Mouse (Mus musculus) Muller cell, postnatal 12 days (primary cell): Measurements from ENCODE around the gene Map2k2.
A peak's percentile ranks its signal among the peaks of the same experiment; 100 is the strongest.

Experiments used
- DNase-seq: peaks from one replicate; pipeline ENCODE4 v3.0.0-alpha.2; 2015; ENCODE audit errors: inconsistent ontology term

The Map2k2 gene

DNA sequence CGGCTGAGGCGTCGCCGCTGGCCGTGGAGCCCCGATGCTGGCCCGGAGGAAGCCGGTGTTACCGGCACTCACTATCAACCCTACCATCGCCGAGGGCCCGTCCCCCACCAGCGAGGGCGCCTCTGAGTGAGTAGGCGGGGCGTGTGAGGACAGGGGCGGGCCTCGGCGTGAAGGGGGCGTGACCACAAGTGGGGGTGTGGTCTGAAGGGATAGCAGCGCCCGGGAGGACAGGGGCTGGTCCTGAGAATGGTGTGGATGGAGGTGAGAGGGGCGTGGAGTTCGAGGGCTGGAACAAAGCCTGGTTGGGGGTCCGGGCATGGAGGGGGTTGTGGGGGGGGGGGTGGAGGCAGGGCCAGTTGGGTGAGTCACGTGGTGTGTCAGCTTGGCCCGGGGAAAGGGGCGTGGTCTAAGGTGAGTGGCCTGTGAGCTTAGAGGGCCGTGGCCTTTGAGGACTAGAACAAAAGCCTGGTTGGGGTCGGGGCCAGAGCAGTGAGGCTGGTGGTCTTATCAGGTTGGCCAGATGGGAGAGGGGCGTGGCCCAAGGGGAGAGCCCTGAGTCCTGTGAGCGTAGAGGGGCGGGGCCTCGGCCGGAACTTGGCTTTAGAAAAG, 502 bp downstream of the Map2k2 start:
- DNase-seq, result peak; percentile 96

DNA sequence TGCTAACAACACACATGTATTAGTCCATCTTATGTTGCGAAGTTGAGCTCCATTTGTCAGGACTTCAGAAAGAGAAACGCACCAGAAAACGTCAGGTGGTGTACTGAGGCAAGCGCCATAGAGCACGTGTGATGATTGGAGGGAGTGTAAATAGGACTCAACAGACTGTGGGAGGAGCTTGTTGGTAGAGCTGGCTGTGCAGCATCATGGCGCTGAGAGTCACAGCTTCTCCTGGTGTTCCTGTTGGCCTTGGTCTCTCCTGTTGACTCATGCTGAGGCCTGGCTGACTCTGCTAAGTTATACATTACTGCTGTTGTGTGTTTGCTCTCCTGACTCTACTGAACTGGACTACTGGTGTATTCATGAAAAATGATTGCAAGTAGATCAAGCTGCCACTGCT, 7.2 kb downstream of the Map2k2 start:
- no peak for DNase-seq

DNA sequence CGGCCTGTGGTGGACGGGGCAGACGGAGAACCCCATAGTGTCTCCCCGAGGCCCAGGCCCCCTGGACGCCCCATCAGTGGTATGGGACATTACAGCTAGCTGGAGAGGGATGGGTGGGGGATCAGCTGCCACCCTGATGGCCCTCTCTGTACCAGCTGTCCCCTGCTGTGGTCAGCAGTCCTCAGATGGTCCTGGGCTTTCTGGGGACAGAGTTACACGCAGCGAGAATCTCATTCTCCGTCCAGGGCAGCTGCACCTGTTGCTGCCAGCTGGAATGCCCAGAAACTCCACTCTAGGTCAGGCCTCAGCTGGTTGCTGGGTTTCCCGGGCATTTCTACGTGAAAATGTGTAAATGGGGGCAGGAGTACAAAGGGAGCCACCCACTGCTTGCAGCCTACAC, 13.9 kb downstream of the Map2k2 start:
- no peak for DNase-seq

DNA sequence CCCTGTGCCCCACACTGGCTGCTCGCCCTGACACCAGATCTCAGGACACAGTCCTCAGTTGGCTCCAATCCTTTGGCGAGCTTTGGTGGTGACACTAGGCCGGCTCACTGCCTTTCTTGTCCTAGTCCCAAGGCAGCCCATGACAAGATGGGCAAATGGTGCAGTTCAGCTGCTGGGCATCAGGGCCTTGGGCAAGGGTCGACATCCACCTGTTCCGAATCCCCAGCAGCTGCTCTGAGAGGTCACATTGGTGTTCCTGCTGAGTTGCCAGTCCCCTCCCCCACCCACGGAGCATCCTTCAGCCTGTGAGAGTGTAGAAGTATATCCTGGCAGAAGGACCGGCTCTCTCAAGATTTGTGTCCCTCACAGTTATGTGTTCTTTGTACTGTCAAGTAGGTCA, 14.9 kb downstream of the Map2k2 start:
- no peak for DNase-seq

DNA sequence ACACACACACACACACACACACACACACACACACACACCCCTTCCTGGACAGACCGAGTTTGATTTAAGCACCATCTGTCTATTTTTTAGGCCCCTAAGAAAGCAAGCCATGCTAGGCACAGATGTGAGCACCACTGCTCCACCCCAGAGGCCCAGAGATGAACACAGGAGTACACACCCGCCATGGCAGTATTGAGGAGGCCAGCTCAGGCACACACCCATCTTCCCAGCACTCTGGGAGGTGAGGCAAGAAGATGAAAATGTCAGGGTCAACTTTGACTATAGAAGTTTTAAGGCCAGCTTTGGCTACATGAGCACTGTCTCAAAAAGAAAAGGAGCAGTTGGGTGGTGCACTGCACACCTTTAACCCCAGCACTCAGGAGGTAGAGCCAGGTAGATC, 17.2 kb downstream of the Map2k2 start:
- DNase-seq, result no peak

DNA sequence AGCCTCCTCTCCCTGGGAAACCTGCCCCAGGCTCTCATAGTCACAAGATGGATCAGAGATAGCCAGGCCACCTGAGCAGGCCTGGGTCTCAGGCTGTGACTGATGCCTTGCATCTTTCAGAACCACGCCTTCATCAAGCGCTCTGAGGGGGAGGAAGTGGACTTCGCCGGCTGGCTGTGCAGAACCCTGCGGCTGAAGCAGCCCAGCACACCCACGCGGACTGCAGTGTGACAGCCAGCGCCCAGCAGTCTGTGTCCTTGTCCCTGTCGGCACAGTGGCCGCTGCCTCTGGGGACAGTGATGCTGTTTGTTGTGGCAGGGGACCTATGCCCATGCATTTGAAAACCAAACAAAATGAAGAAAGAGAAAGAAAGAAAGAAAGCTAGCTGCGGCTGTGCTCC, 17.8 kb downstream of the Map2k2 start:
- DNase-seq, result no peak

DNA sequence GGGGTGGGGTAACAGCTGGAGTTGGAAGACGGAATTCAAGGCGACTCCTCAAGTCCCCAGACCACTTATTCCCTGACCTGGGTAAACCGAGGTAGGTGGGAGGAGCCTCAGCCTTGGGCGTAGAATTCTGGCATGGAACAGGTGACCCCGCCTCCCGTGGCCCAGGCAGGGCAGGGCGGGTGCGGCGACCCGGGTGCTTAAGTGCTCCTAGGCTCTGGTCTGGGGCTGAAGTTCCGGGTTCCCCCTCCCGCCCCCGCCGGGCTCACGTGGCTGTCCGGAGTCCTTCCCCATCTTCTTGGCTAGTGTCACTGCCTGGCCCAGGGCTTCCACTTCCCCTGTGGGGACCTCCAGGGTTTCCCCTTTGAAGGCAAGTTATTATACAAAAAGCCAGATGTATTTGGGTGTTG, 28.5 kb downstream of the Map2k2 start:
- DNase-seq, result no peak

DNA sequence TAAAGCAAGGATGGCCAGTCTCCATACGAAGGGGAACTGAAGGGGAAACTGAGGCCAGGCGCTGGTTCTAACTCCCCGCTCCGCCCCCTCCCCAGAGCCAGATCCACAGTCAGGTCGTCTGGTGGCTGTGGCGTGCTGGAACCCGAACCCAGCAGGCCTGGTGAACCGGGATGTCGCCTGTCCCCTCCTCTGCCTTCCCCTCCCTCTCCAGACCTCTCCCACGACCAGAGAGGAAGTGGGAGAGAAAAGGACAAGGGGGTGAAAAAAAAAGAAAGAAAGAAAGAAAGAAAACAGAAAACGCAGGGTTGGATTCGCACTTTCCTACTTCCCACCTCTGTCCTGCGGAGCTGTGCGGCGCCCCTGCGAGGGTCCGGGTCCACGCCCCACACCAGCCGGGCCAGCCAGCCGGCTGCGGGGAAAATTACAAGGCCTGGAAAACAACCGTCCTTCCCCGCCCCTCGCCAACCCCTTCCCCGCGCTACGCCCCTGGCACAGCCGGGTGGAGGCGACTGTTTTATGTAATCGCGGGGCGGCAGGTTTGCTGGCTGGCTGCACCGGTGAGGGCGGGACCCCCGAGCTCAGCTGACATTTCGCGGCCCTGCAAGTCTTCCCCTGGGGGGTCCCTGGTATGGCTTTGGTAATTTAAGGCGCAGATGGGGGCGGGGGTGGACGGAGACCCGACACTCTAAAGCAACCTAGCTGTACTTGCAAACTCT, 29.4 kb downstream of the Map2k2 start, which contains the start of gene Zbtb7a:
Gene Zbtb7a (plus strand): TSS at position 255 of the 716 bp plus-strand sequence.
- peak; percentile 62 for DNase-seq

DNA sequence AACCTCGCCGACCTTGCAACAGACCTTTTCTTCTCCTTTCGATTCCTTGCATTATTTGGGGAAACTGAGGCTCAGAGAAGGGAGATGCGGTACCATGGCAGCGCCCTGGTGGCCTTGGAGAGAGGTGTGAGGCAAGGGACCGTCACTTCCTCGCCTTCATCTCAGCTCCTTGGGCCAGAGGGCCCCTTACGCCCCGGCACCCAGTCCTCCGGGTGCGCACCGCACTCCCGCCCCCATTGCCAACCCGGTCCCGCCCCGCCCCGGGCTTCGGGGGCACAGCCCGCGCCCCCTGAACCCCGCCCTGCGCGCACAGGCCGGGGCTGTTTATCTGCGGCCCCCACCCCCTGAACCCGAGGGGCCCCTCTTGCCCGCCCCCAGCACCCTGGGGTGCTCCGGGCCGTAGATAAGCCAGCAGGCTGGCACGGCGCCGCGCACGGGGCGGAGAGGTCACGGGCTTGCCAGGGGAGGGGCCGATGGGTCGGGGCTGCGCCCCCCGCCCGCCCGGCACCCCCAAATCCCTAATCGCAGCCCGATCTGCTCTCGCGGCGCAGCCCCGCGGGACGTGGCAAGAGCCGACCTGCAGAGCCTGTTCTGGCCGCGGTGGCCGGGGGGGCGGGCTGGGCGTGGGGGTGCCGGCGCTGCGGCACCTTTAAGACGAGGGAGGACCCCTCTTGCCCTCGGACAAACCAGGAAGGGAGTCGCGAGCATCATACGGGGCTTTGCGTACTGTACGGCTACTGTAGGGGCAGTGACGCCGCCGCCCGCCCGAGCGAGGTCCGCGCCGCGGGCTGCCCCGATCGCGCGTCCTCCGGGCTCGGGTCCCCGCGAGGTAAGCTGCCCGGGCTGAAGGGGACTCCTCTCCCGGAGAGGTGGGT, 30.4 kb downstream of the Map2k2 start:
- DNase-seq, result peak; percentile 80

DNA sequence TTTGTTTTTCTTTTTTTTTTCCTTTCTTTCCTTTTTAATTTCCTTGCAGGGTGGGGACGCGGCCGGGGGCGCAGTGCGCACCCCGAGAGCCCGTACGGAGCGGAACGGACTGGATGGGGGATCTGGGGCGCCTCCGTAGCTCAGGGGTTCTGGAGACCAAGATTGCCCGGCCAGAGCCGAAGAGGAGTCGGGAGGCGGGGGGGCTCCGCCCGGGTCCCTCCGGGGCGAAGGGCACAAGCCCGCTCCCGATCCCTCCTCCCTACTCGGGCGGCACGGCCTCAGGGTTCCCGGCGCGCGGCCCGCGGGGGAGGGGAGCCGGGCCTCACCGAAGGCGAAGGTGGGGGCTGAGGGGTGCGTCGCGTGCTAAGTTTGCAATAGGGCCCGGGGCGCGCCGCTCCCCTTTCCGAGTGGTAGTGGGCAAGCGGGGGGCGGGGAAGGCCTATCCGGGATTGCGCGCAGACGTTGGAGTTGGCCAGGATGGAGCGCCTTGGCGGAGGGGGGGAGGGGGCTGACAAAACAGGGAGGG, 31.1 kb downstream of the Map2k2 start:
- DNase-seq, result no peak

DNA sequence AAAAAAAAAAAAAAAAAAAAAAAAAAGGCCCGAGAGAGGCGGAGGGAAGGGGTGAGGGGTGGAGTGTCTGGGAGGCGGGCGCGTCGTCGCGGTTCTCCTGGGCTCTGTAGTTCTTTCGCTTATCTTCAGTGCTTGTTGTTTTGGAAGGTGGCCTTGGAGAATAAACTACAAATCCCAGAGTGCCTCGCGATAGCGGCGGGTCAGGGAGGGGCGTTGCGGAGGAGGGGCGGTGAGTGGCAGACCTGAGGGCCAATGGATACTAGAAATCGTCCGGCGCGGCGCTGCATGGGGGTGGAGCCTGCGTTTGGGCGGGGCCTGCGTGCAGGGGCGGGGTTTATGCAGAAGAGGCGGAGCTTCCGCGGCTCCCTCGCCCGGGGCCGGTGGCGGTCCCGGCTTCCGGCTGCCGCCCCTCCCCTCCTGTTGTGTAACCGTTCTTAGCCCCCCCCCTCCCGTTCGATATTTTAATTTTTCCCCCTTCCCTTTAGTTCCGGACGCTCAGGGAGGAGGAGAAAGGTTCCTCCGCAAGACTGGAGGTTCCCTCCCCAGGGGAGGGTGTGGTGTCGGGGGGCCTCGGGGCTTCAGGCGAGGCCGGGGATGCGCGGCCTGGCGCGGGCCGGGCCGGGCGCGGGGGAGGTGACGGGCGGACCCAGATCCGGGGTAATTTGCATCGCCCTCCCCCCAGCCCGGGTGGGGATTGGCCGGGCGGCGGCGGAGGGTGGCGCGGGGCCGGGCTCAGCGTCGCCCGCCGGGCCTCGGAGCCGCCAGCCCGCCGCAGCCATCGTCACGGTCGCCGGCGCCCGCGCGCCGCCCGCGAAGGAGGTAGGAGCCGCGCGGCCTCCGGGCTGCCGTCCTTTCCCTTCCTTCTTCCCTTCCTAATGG, 31.8 kb downstream of the Map2k2 start:
- peak; percentile 99 for DNase-seq

DNA sequence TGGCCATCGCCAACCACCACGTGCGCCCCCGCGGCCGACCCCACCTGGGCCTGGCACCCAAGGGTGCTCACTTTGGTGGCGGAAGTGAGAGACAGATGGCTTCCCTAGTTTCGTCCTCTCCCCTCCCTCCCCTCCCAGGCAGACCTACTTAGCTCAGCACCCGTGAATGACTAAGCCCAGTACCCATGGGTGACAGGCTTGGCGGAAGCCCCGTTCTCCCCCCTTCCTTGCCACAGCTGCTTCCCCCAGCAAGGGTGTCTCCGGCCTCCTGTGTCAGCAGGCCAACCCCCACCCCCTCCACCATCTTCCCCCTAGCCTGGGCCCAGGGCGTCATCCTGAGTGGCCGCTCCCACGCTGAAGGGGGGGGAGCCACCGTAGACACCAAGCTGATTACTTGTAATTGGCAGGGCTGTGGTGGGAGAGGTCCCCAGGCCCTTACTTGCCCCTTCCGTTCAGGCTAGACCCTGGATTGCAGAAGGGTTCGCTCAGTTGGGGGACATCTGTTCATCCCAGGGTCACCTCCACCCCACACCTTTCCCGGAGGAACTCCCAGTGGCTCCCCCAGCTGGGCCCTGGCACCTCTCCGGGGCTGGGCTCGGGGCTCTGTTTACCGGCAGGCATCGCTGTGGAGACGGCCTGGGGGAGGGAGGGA, 32.5 kb downstream of the Map2k2 start:
- peak; percentile 78 for DNase-seq

DNA sequence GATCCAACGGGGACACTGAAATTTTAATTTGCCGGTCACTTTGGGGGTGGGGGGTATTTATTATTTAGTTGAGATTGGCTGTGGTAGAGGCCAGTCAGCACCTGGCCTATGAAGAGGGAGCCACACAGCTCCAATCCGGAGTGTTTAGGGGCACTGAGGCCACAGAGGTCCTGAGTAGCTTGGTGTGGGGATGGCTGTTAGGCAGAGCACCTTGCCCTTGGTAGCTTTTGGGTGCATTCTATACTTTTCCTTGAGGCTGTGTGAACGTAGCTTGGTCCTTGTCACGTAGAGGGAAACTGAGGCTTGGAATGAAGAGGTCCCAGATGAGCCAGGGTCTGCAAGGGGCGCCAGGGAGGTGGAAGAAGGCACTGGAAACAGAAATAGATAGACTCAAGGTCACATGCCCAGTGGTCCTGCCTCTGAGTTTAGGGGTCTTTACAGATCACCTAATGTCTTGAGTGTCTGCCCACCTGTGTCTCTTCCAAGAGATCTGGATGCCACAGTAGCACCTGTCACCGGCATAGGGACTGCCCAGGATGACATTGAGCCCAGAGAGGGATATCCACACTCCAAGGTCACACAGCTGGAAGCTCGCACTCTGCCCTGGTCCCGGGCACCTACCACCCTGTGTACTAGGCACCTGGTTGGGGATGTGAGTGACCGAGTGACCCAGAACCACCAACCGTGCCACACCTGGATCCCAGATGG, 33.3 kb downstream of the Map2k2 start:
- DNase-seq, result no peak

DNA sequence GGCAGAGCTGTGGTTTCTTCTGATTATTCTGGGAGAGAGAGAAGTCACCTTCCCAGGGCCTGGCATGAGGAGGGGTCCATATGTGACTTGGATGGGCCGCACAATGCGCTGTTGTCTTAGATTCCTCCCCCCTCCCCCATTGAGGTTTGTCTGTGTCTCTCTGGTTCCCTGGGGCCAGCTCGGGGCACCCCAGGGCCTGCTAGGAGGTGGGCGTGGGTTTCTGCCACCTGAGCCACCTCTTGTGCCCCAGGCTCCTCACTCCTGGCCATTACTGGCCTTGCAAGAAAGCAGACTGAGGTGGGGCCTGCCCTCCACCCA, 33.8 kb downstream of the Map2k2 start:
- DNase-seq, result no peak

DNA sequence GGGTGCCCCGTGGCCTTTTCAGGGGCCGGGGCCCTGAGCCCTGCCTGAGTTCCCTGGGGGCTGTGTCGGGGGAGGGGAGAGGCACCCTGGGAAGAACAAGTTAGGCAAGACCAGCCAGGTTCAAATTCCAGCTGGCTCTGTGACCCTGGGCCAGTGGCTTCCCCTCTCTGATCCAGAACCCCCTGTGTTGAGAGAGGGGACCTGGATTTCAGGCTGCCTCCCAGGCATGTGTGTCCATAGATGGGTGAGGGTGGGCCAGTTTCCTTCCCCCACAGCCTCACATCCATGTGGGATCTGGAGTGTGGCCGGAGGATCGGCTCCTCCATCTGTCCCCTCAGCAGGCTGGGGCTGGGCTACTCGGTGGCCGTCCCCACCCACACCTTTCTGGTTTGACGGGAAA, 34.3 kb downstream of the Map2k2 start:
- DNase-seq, result no peak

DNA sequence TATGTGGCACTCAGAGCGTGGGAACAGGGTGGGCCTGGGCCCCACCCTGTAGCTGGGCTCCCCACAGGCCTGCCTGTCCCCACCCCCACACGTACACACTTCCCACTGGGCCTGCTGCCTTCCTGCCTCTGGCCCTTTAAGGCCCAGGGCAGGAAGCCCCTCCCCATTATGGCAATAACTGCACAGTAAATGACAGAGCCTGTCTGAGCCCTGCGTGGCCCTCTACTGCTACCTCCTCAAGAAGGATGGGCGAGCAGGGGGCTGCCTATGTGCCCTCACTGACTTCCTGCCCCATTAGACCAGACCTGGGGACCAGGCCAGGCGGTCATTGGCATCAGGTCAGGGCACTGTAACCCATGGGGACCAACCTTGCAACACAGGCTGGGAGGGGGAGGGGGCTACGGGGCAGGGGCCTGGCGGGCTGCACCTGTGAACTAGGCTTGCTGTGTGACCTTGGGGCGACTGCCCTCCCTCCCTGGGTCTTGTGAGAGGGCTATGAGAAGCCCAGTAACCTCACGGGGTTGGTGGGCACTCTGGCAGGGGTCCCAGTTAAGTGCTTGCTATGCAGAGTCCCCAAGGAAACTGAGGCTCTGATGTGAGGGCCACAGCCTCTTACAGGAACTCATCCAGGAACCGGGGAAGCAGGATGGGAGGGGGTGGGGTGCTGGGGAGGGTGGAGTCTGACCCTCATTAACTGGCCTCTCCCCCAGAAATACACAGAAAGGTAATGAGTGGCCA, 35.2 kb downstream of the Map2k2 start:
- no peak for DNase-seq

DNA sequence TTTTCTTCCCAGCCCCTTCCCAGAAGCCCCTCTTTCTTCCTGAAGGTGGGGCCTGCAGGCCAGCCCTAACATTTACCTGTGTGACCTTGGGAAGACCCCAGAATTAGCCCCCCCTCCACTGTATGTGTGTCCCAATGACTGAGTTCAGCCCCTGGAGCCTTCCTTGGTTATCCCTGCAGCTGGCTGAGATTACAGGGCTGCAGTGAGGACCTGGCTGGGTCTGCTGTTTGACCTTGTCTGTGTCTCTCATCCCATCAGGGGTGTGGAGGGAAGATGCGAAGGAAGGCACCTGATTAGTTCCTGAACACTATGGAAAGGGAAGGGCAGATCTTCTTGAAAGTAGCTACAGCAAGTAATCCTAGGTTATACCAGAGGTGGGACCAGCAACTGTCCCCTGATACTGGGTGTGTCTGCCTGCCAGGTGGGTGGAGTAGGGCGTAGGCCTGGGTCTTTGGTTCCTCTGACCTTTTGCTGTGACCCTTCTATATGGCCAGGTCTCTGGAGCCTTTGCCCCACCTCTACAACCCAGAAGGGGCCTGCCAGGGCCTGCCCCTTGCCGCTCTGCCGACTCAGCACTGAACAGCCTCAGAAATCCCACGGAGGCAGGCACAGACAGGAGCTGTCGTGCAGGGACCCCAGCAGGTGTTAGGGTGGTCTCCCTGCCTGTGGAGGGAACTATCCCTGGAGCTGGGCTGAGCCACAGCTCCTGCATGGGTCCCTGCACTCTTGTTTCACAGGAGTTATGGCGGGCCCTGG, 35.9 kb downstream of the Map2k2 start:
- no peak for DNase-seq

DNA sequence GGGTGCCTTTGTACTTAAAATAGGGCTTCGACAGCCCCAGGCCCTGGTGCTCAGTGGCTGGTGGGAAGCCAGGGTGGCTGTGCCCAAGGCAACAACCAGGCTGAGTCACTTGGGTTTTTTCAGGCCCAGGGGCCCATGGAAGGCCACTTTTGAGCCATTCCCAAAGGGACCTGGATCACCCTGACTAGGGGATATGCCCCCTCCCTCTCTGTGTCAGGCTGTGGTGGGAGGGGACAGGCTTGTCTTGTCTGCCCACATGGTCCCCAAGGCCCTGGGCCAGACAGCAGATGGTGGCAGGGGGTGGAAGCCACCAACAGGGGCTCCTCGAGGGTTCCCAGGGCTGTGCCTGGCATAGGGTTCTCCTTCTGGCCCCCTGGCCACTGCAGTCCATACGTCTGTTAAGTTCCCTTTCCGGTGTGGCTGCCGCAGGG, 36.9 kb downstream of the Map2k2 start:
- peak; percentile 75 for DNase-seq

DNA sequence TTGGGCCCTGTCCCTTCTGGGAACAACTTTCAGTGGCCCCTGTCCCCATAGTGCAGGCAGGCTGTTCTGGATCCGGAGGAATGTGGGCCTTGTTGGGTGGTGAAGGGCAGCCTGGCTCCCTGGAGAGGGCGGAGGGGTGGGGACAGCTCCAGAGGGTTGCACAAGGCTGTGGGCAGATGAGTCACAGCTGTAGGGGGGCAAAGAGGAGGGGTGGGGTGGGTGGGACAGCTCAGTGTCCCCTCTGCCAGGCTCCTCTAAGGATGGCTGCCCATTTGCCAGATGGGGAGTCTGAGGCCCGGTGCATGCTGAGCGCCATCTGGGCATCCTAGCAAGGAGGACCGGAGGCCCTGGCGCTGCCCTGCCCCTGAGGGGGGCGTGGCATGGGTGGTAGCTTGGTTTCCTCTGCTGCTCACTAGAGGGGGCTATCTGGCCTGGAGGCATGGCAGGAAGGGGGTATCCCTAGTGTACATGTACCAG, 37.5 kb downstream of the Map2k2 start:
- DNase-seq, result peak; percentile 67
